Mouse (Mus musculus): ENCODE data around the gene Gm20920. TPM values are rescaled to one million over a fixed set of nuclear protein-coding genes. Genes with fewer than 3 reads are reported as not detected.
"Not testable (repeated sequence)": the region's sequence is repeated elsewhere in the genome, so short reads cannot be mapped to it uniquely, and the experiment has no call there.

Gm20920 gene
- not detected in 2 replicates for polyA plus RNA-seq (2015; fragmentation: Nextera tagmentation; extraction: Ambion mirVana)

DNA sequence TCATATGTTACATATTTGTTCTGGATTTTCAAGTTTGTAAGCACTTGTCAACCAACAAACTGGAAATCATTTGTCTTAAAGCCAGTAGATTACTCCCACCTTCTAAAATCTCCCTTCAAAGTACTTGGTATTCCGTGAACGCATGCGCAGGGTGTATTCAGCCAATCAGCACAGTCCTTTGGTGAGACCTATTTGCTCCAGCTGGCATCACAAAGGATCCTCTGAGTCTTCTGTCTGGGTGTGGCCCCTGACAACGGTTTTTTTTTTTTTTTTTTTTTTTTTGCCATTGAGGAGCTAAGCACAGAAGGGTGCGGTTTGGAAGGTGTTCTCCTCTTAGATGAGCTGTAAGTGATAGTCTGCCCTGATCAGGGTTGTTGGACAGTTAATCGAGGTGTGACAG lies at the start of gene Gm20920:
TSS of gene Gm20920 (plus strand) at position 301 of the 400 bp plus-strand sequence.
- H3K4me2 ChIP-seq (ENCODE audit: low read depth, low read length); H3K27me3 ChIP-seq (ENCODE audit: insufficient read depth, low read length); H3K4me1 ChIP-seq (ENCODE audit: insufficient read depth); DNase-seq; H3K27ac ChIP-seq (ENCODE audit: low read depth); ATAC-seq; H3K4me3 ChIP-seq (ENCODE audit: low read depth, low read length); H3K9ac ChIP-seq (replicated peaks); H3K36me3 ChIP-seq (replicated peaks; ENCODE audit: insufficient read depth, low read length); H3K9me3 ChIP-seq (ENCODE audit: low read length): not testable (repeated sequence)
- WGBS (ENCODE audit: insufficient replicate concordance): no CpG with 5 or more reads among the region's 6 CpGs

Measured in liver, postnatal 0 days (tissue).